Mouse (Mus musculus) splenic B cell, adult 2 months (primary cell): ENCODE results near the gene Gm20388.

Experiments
- DNase-seq: peaks from one replicate; pipeline ENCODE4 v3.0.0-alpha.2; 2011; ENCODE audit warnings: low read depth, low spot score
- H3K27me3 ChIP-seq: 2 replicates; pipeline ENCODE4 v1.6.1; 2012; ENCODE audit warnings: mild to moderate bottlenecking, low read length, moderate library complexity, mixed read lengths; ENCODE audit not compliant: control insufficient read depth, poor library complexity, insufficient read depth, severe bottlenecking
- H3K36me3 ChIP-seq: 2 replicates; pipeline ENCODE4 v1.6.1; 2012; ENCODE audit warnings: mild to moderate bottlenecking, low read length, moderate library complexity, mixed read lengths; ENCODE audit not compliant: control insufficient read depth, poor library complexity, insufficient read depth, severe bottlenecking

The Gm20388 gene

GRCm38 (mm10) chr8:123675611-123676010 lies 3765.0 kb downstream of the Gm20388 start:
- Histone ChIP-seq H3K36me3 (no peaks in the 10 kb centered on the region), H3K27me3 (no peaks in the 10 kb centered on the region)
- DNase-seq: no peak

- no peak for DNase-seq
- Histone ChIP-seq H3K36me3 (no peaks in the 10 kb centered on the region), H3K27me3 (no peaks in the 10 kb centered on the region)
Measured at GRCm38 (mm10) chr8:123678390-123678789, 3767.7 kb downstream of the Gm20388 start.

GRCm38 (mm10) chr8:123682073-123682761 lies 3771.6 kb downstream of the Gm20388 start:
- no peak for DNase-seq
- no peaks in the 10 kb centered on the region for H3K27me3 ChIP-seq
- H3K36me3 ChIP-seq: no peaks in the 10 kb centered on the region

GRCm38 (mm10) chr8:123683321-123683720 lies 3772.7 kb downstream of the Gm20388 start:
- Histone ChIP-seq H3K36me3 (no peaks in the 10 kb centered on the region), H3K27me3 (no peaks in the 10 kb centered on the region)
- no peak for DNase-seq

- Histone ChIP-seq H3K27me3 (no peaks in the 10 kb centered on the region), H3K36me3 (no peaks in the 10 kb centered on the region)
- DNase-seq: no peak
Measured at GRCm38 (mm10) chr8:123684806-123685205, 3774.2 kb downstream of the Gm20388 start.

GRCm38 (mm10) chr8:123685477-123685876 lies 3774.8 kb downstream of the Gm20388 start:
- H3K27me3 ChIP-seq: no peaks in the 10 kb centered on the region
- H3K36me3 ChIP-seq: no peaks in the 10 kb centered on the region
- DNase-seq: no peak

GRCm38 (mm10) chr8:123687826-123688225 lies 3777.2 kb downstream of the Gm20388 start:
- no peaks in the 10 kb centered on the region for H3K36me3 ChIP-seq
- DNase-seq: no peak

GRCm38 (mm10) chr8:123692165-123692962 lies 3781.7 kb downstream of the Gm20388 start:
- H3K27me3 ChIP-seq: no peaks in the 10 kb centered on the region
- no peak for DNase-seq
- H3K36me3 ChIP-seq: no peaks in the 10 kb centered on the region

More at GRCm38 (mm10) chr8:123687826-123688225, 3777.2 kb downstream of the Gm20388 start:
- H3K27me3 ChIP-seq: no peaks in the 10 kb centered on the region

- Histone ChIP-seq H3K27me3 (no peaks in the 10 kb centered on the region), H3K36me3 (no peaks in the 10 kb centered on the region)
- DNase-seq: no peak
Measured at GRCm38 (mm10) chr8:123696167-123696566, 3785.5 kb downstream of the Gm20388 start.

- no peaks in the 10 kb centered on the region for H3K36me3 ChIP-seq
- no peaks in the 10 kb centered on the region for H3K27me3 ChIP-seq
- no peak for DNase-seq
Measured at GRCm38 (mm10) chr8:123697329-123697728, 3786.7 kb downstream of the Gm20388 start.

- no peaks in the 10 kb centered on the region for H3K27me3 ChIP-seq
- no peak for DNase-seq
- H3K36me3 ChIP-seq: no peaks in the 10 kb centered on the region
Measured at GRCm38 (mm10) chr8:123700399-123701070, 3789.9 kb downstream of the Gm20388 start.

- Histone ChIP-seq H3K36me3 (no peaks in the 10 kb centered on the region), H3K27me3 (no peaks in the 10 kb centered on the region)
- no peak for DNase-seq
Measured at GRCm38 (mm10) chr8:123701952-123702587, 3791.4 kb downstream of the Gm20388 start.

- no peak for DNase-seq
- Histone ChIP-seq H3K36me3 (no peaks in the 10 kb centered on the region), H3K27me3 (no peaks in the 10 kb centered on the region)
Measured at GRCm38 (mm10) chr8:123705376-123705775, 3794.7 kb downstream of the Gm20388 start.

- no peak for DNase-seq
- Histone ChIP-seq H3K36me3 (no peaks in the 10 kb centered on the region), H3K27me3 (no peaks in the 10 kb centered on the region)
Measured at GRCm38 (mm10) chr8:123707137-123707536, 3796.5 kb downstream of the Gm20388 start.
